Mouse (Mus musculus) C2C12 (cell line): ENCODE results near the gene Wdr81.

Source experiments
- CEBPB ChIP-seq: IDR thresholded peaks from one replicate; pipeline ENCODE4 v1.6.1; 2011; ENCODE audit warnings: low read depth, mild to moderate bottlenecking, control low read depth, moderate library complexity
- CTCF ChIP-seq: IDR thresholded peaks from one replicate; pipeline ENCODE4 v1.5.1; 2011; ENCODE audit not compliant: control insufficient read depth, insufficient read depth, insufficient read length
- MAX ChIP-seq: IDR thresholded peaks from one replicate; pipeline ENCODE4 v1.6.1; 2011; ENCODE audit warnings: mild to moderate bottlenecking, control low read depth
- MYOD1 ChIP-seq: IDR thresholded peaks from one replicate; pipeline ENCODE4 v1.6.1; 2011; ENCODE audit warnings: low read depth; ENCODE audit not compliant: control insufficient read depth, insufficient read length
- MYOG ChIP-seq: IDR thresholded peaks from one replicate; pipeline ENCODE4 v1.6.1; 2011; ENCODE audit not compliant: control insufficient read depth, insufficient read length; ENCODE audit errors: extremely low read depth
- USF1 ChIP-seq: IDR thresholded peaks from one replicate; pipeline ENCODE4 v1.6.1; 2011; ENCODE audit warnings: low read depth, mild to moderate bottlenecking, control low read depth, moderate library complexity

- no peak for TF ChIP-seq CTCF
- no peak for TF ChIP-seq MYOD1
- no peak for TF ChIP-seq MAX
- no peak for TF ChIP-seq USF1
- TF ChIP-seq MYOG = no peak
- no peak for TF ChIP-seq CEBPB
Measured at GRCm38 (mm10) chr11:75463624-75464023, 9.1 kb upstream of the Wdr81 start.
